Mouse (Mus musculus): Measurements from ENCODE around the gene Dpm3.
"Not testable (repeated sequence)": the region's sequence is repeated elsewhere in the genome, so short reads cannot be mapped to it uniquely, and the experiment has no call there.

GRCm38 (mm10) chr3:89216407-89216806, 42.8 kb upstream of the Dpm3 start:
- TF ChIP-seq CTCF, EP300 (IDR thresholded peaks at IDR 0.05; ENCODE audit: low read depth): not testable (repeated sequence)

Measured in liver, embryonic 14.5 days (tissue).